Mouse (Mus musculus): ENCODE data around the gene Ptma.

DNA sequence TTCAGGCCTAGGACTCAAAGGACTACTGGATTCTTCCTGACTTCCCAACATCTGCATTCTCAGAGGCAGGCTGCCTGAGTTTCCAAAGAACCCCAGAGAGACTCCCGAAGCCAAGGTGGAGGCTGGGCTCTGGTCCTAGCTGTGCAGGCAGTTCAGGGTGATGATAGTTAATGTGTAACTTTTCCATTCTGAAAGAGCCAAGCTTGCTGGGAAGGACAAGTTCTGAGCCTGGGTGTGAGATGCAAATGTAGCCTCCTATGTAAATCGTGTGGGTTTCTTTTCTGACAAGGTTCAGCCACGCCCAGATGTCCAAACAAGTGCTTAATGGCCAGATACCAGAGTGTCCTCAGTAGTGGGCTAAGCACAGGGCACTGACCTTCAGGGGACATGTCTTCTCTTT, 28.5 kb upstream of the Ptma start:
- TF ChIP-seq CTCF (IDR thresholded peaks at IDR 0.05; ENCODE audit: low read depth) (no peak), EP300 (IDR thresholded peaks at IDR 0.05; ENCODE audit: low read depth) (no peak)
